Mouse (Mus musculus) G1E (cell line): Measurements from ENCODE around the gene Bcl2l2. TPM values are rescaled to one million over a fixed set of nuclear protein-coding genes. Genes with fewer than 3 reads are reported as not detected.

Source experiments
- ATAC-seq: 2 replicates; pipeline ENCODE4 v1.8.0; 2016; ENCODE audit warnings: mild to moderate bottlenecking; ENCODE audit not compliant: insufficient number of reproducible peaks, poor library complexity, low FRiP score, severe bottlenecking; ENCODE audit errors: extremely low read depth
- DNase-seq: peaks from one replicate; pipeline ENCODE4 v3.0.0; 2012; ENCODE audit warnings: low spot score
- H3K27me3 ChIP-seq: 2 replicates; pipeline ENCODE4 v1.6.1; 2012; ENCODE audit warnings: mild to moderate bottlenecking, low read length, inconsistent platforms; ENCODE audit not compliant: insufficient read depth
- H3K36me3 ChIP-seq: replicated peaks from 2 replicates; pipeline ENCODE3; 2012; ENCODE audit warnings: mild to moderate bottlenecking, inconsistent platforms
- H3K4me1 ChIP-seq: 2 replicates; pipeline ENCODE4 v1.6.1; 2012; ENCODE audit warnings: low read depth, low read length, inconsistent platforms, mixed read lengths; ENCODE audit not compliant: insufficient read depth
- H3K4me3 ChIP-seq: 2 replicates; pipeline ENCODE4 v1.5.1; 2012; ENCODE audit warnings: low read depth, mild to moderate bottlenecking, inconsistent platforms, low read length, moderate library complexity, mixed read lengths
- H3K9me3 ChIP-seq: replicated peaks from 2 replicates; pipeline ENCODE4 v1.6.1; 2012; ENCODE audit warnings: inconsistent platforms
- CTCF ChIP-seq: IDR thresholded peaks from 2 replicates; pipeline ENCODE4 v1.5.1; 2012; ENCODE audit warnings: low read depth, low read length, inconsistent platforms, mixed read lengths
- GATA1 ChIP-seq: IDR thresholded peaks from 2 replicates; pipeline ENCODE4 v1.6.1; 2012; ENCODE audit warnings: borderline replicate concordance, low read length, inconsistent platforms, mixed read lengths
- GATA2 ChIP-seq: IDR thresholded peaks from 2 replicates; pipeline ENCODE4 v1.6.1; 2012; ENCODE audit warnings: low read depth, low read length, inconsistent platforms, borderline replicate concordance
- POLR2AphosphoS5 ChIP-seq: IDR thresholded peaks from 2 replicates; pipeline ENCODE4 v1.6.1; 2012; ENCODE audit warnings: low read depth, low read length, inconsistent platforms; ENCODE audit not compliant: insufficient replicate concordance
- TAL1 ChIP-seq: conservative IDR thresholded peaks from 2 replicates; pipeline ENCODE4 v1.6.1; 2012; ENCODE audit warnings: low read depth, low read length, inconsistent platforms, mixed read lengths
- polyA plus RNA-seq: library from polyadenylated mRNA; stranded (reverse); fragments of >175 nt; gene quantifications from 2 replicates; pipeline ENCODE4 v1.2.3, GENCODE M21; 2012
- total RNA-seq, 2 experiments: library from RNA; stranded (forward) in 1 of 2; stranded (reverse) in 1 of 2; fragments of 200-1000 nt in 1 of 2; fragments of >200 nt in 1 of 2; fragmentation: Nextera tagmentation in 1 of 2; gene quantifications; 2 replicates each; pipeline ENCODE4 v1.2.3; 2014 to 2017

The Bcl2l2 gene
- total and polyA plus RNA-seq, 3 experiments: 9.9 to 25.2 (median 14.0) TPM

DNA sequence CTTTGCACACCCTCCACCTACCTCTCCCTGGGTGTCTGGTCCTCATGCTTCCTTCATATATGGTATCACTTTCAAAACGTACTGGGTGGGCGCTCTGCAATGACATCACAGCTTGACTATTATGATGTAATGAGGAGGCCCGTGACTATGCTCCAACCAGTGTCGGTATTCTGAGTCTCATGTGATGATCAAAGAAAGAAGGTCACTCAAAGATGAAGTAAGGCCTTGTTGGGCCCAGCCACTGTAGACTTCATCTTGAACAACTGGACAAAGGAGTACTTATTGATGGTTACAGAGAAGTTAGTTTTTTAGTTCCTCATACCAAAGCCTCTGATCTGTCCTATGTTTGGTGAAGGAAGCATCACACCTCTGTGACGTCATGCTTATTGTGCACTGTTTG, 12.3 kb upstream of the Bcl2l2 start, which contains the start of gene Homez:
Gene Homez, minus strand, starts transcription at position 101 of the 400 bp plus-strand sequence.
- no peak for ATAC-seq
- Histone ChIP-seq H3K9me3 (no peaks in the 10 kb centered on the region), H3K4me3 (no peak within 1 kb of the TSS), H3K36me3 (peaks cover 4% of the 10 kb centered on the region), H3K27me3 (no peaks in the 10 kb centered on the region), H3K4me1 (peaks cover 15% of the 10 kb centered on the region)
- no peak for TF ChIP-seq TAL1
- TF ChIP-seq GATA1: no peak
- TF ChIP-seq GATA2: no peak
- no peak for TF ChIP-seq POLR2AphosphoS5
- TF ChIP-seq CTCF: no peak
- DNase-seq: no peak

- DNase-seq (no peak), ATAC-seq (no peak)
- no peaks in the 10 kb centered on the region for H3K9me3 ChIP-seq
- H3K4me1 ChIP-seq: peaks cover 27% of the 10 kb centered on the region
- H3K36me3 ChIP-seq: peaks cover 4% of the 10 kb centered on the region
- H3K4me3 ChIP-seq: no peak overlapping the region
- TF ChIP-seq GATA1: no peak
- no peak for TF ChIP-seq GATA2
- TF ChIP-seq CTCF: no peak
- no peak for TF ChIP-seq TAL1
- TF ChIP-seq POLR2AphosphoS5: no peak
- no peaks in the 10 kb centered on the region for H3K27me3 ChIP-seq
These were observed 9.0 kb upstream of the Bcl2l2 start for GRCm38 (mm10) chr14:54874165-54874564.

DNA sequence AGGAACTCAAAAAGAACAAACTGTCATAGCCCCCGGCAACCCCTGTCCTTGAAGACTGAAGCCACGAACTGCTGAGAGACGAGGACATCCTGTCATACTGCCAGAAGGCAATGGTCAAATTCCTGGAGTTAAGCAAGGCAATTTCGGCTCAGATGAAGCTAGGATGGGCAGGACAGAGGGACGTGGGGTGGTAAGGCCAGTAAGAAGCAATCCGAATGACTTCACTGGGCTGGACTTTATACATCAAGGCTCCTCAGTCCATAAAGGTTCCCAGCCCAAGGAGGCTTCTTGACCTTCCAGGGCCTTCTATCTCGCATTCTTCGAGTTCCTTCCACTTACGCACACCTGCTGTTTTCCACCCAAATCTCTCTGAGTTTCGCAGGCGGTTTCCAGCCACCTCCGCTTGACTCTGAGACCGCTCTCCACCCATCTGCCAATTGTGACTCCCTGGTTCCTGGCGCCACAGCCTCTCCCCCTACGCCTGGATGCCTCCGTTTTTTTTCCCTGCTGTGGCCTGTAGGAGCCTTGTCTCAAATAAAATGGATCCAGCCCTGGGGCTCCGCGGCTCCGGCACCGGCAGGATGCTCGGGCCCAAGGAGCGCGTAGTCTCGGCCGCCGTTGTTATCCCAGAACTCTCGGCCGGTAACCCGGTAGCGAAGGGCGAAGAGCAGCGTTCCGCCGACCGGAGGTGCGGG, 7.2 kb upstream of the Bcl2l2 start:
- Histone ChIP-seq H3K27me3 (no peaks in the 10 kb centered on the region), H3K4me3 (peak overlapping the region; percentile 91), H3K36me3 (peaks cover 4% of the 10 kb centered on the region), H3K9me3 (no peaks in the 10 kb centered on the region), H3K4me1 (peaks cover 27% of the 10 kb centered on the region)
- TF ChIP-seq POLR2AphosphoS5 (no peak), CTCF (no peak), GATA2 (no peak), TAL1 (no peak), GATA1 (no peak)
- DNase-seq (peak; percentile 28), ATAC-seq (no peak)

- H3K9me3 ChIP-seq: no peaks in the 10 kb centered on the region
- ATAC-seq (peak; percentile 76), DNase-seq (peak; percentile 97)
- no peaks in the 10 kb centered on the region for H3K27me3 ChIP-seq
- H3K36me3 ChIP-seq: peaks cover 4% of the 10 kb centered on the region
- H3K4me1 ChIP-seq: peaks cover 31% of the 10 kb centered on the region
- no peak for TF ChIP-seq POLR2AphosphoS5
- TF ChIP-seq TAL1: no peak
- TF ChIP-seq GATA2: no peak
- TF ChIP-seq CTCF: no peak
- TF ChIP-seq GATA1: no peak
- H3K4me3 ChIP-seq: peak overlapping the region; percentile 91
These were observed 6.6 kb upstream of the Bcl2l2 start for GRCm38 (mm10) chr14:54876539-54877047.

DNA sequence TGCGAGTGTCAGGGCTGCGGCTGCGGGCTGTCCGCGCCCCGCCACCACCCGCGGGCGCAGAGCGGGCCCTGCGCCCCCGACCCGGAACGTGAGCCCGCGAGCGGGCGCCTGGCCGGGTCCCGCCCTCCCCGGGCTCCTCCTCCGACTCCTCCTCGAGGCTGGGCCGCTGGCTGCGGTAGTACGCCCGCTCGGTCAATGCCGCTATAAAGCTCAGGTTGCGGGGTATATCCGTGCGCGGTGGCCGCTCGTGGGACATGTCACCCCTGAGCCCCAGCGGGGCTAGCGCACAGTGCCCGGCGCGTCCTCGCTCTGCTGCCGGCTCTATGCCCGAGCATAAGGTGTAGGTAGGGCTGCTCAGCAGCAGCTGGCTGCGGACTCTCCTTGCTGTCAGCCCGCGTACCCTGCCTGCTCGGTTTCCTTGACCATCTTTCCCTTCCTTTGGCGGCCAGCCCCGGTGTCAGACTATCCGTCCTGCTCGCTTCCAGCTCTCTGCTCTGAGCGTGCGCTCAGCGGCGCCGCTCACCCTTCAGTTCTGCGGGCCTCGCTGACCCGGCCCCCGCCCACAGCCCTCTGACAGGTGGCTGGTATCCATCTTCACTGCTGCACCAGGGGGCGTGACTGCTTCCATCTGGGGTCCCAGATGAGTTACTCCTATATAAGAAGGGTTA, 6.0 kb upstream of the Bcl2l2 start, which contains the start of gene Ppp1r3e:
Gene Ppp1r3e, minus strand, starts transcription at position 503 of the 668 bp plus-strand sequence.
- peak; percentile 53 for DNase-seq
- Histone ChIP-seq H3K9me3 (no peaks in the 10 kb centered on the region), H3K36me3 (peaks cover 4% of the 10 kb centered on the region), H3K4me3 (peak within 1 kb of the TSS; percentile 91), H3K4me1 (peaks cover 34% of the 10 kb centered on the region), H3K27me3 (no peaks in the 10 kb centered on the region)
- no peak for ATAC-seq
- TF ChIP-seq CTCF (no peak), GATA2 (no peak), TAL1 (no peak), POLR2AphosphoS5 (no peak), GATA1 (no peak)
